9 mouse cellular contexts compared by ENCODE assay signal in genomic region chr2:120499971-120500471, GRCm38 (mm10). TPM values are rescaled to one million over a fixed set of nuclear protein-coding genes. Genes with fewer than 3 reads are reported as not detected.
A peak's percentile ranks its signal among the peaks of the same experiment; 100 is the strongest.
DNase-seq lines count a peak whose midpoint lies in the region; ATAC-seq and TF ChIP-seq lines count a peak whose summit lies in the region.
"Had no signal": no experiment of that assay in that cellular context is flagged by ENCODE, and none has a peak within 500 bp of the region (broad histone marks: within the 10 kb centered on the region; RNA-seq: fewer than 3 reads in every experiment).

No protein-coding gene starts in this region.

- TF ChIP-seq CTCF in thymus, adult 2 months (IDR thresholded peaks at IDR 0.05; ENCODE audit: borderline replicate concordance, control insufficient read depth, extremely low read depth, insufficient read depth, low read length, poor library complexity), result no peak

- no peaks in the 10 kb centered on the region for H3K27me3 ChIP-seq in heart, embryonic 15.5 days
- H3K27me3 ChIP-seq in thymus, adult 2 months (ENCODE audit: control insufficient read depth, insufficient read depth, low read length), result no peaks in the 10 kb centered on the region
- H3K27me3 ChIP-seq in hindbrain, embryonic 12.5 days, result no peaks in the 10 kb centered on the region
- H3K27me3 ChIP-seq: forebrain, embryonic 13.5 days had no signal

- H3K9ac ChIP-seq in heart, embryonic 15.5 days, result peak overlapping the region; percentile 29
- no peak overlapping the region for H3K9ac ChIP-seq in hindbrain, embryonic 12.5 days
- H3K9ac ChIP-seq: forebrain, embryonic 13.5 days had no signal

- ATAC-seq in heart, embryonic 15.5 days (replicated peaks; ENCODE audit: insufficient number of reproducible peaks, insufficient read depth, low FRiP score, low read depth), result peak; percentile 56; the same call in 1 of the 2 replicates
- peak; percentile 82 to 88 for ATAC-seq in hematopoietic stem cell, adult 5-6 weeks (replicated peaks in 1 of 2; ENCODE audit: insufficient read depth in 1 of 2, low FRiP score in 2 of 2, low TSS enrichment in 1 of 2, low read depth in 1 of 2, poor library complexity in 2 of 2, severe bottlenecking in 2 of 2)
- no peak for ATAC-seq in hindbrain, embryonic 12.5 days (ENCODE audit: low FRiP score)

- TF ChIP-seq POLR2A in thymus, adult 2 months (IDR thresholded peaks at IDR 0.05; ENCODE audit: control insufficient read depth, extremely low read depth, insufficient read depth, low read length, poor library complexity), result peak; percentile 73; the same call in 1 of the 2 replicates

- WGBS in heart, embryonic 15.5 days, result 24% methylated on average over 6 of the region's 6 CpGs
- under 1% methylated on average over 6 of the region's 6 CpGs for WGBS in thymus, adult 2 months
- WGBS in hindbrain, embryonic 12.5 days, result 69% methylated on average over 6 of the region's 6 CpGs

- H3K4me1 ChIP-seq in heart, embryonic 15.5 days (replicated peaks), result peaks cover 42% of the 10 kb centered on the region
- H3K4me1 ChIP-seq in thymus, adult 2 months (replicated peaks; ENCODE audit: control insufficient read depth, insufficient read depth, low read length), result peaks cover 63% of the 10 kb centered on the region
- peaks cover 12% of the 10 kb centered on the region; the same call in 1 of the 2 replicates for H3K4me1 ChIP-seq in hindbrain, embryonic 12.5 days

- no peak overlapping the region for H3K4me3 ChIP-seq in heart, embryonic 15.5 days
- peak overlapping the region; percentile 28; the same call in 1 of the 2 replicates for H3K4me3 ChIP-seq in thymus, adult 2 months (ENCODE audit: control insufficient read depth, insufficient read depth, low read length)
- H3K4me3 ChIP-seq in hindbrain, embryonic 12.5 days, result no peak overlapping the region
- H3K4me3 ChIP-seq: forebrain, embryonic 13.5 days had no signal

- intact Hi-C loops in heart, postnatal 36 days (cut with DNase I), result no loop called here

- H3K9me3 ChIP-seq in heart, embryonic 15.5 days (replicated peaks), result no peaks in the 10 kb centered on the region
- no peaks in the 10 kb centered on the region for H3K9me3 ChIP-seq in hindbrain, embryonic 12.5 days (replicated peaks)
- H3K9me3 ChIP-seq: forebrain, embryonic 13.5 days had no signal

- H3K36me3 ChIP-seq in heart, embryonic 15.5 days, result no peaks in the 10 kb centered on the region; the same call in 1 of the 2 replicates
- peaks cover 8% of the 10 kb centered on the region for H3K36me3 ChIP-seq in thymus, adult 2 months (ENCODE audit: control insufficient read depth, insufficient read depth, low read length)
- H3K36me3 ChIP-seq in hindbrain, embryonic 12.5 days, result peaks cover 12% of the 10 kb centered on the region

- H3K27ac ChIP-seq in heart, embryonic 15.5 days, result peak overlapping the region; percentile 76
- H3K27ac ChIP-seq in thymus, adult 2 months (ENCODE audit: control insufficient read depth, insufficient read depth, low read length), result peak overlapping the region; percentile 97
- no peak overlapping the region for H3K27ac ChIP-seq in hindbrain, embryonic 12.5 days
- H3K27ac ChIP-seq: forebrain, embryonic 13.5 days had no signal

- H3K4me2 ChIP-seq in heart, embryonic 15.5 days, result 0 out of 2 replicates have a peak overlapping the region, but pooled peaks have one; percentile 5
- H3K4me2 ChIP-seq in hindbrain, embryonic 12.5 days (replicated peaks), result no peak overlapping the region
- H3K4me2 ChIP-seq: forebrain, embryonic 13.5 days had no signal

- no peak for DNase-seq in heart, postnatal 36 days
- DNase-seq in lung, postnatal 25 days (ENCODE audit: low spot score), result peak; percentile 14
- peak; percentile 79 for DNase-seq in thymus, adult 2 months
- DNase-seq in gastrocnemius, adult 8-10 months (ENCODE audit: low spot score in 2 of 2), result no peak
- DNase-seq in frontal cortex, adult 2 months (ENCODE audit: extremely low spot score in 1 of 2, low spot score in 1 of 2), result no peak

RNA-seq across cellular contexts. Expression of gene Capn3, which starts 44.2 kb away (rescaled TPM):
- 3.0 and 3.7 TPM in 2 replicates for polyA plus RNA-seq in heart, embryonic 15.5 days (2015; fragmentation: Nextera tagmentation; extraction: Ambion mirVana)
- total RNA-seq in heart, postnatal 36 days (2021), result 1 to 10 TPM in 1 of 2 experiments, under 1 TPM in 1; 0.69 to 1.7 TPM
- 4.3 and 6.0 TPM in 2 replicates for total RNA-seq in hematopoietic stem cell, adult 5-6 weeks (2017)
- 56.2 and 69.8 TPM in 2 replicates for polyA plus RNA-seq in thymus, adult 2 months (2012; rRNA removed)
- polyA plus RNA-seq in hindbrain, embryonic 12.5 days (2016; fragmentation: Nextera tagmentation; extraction: Ambion mirVana), result 1.3 and 2.0 TPM in 2 replicates
- total RNA-seq in gastrocnemius, adult 8-10 months (2022), result 100 to 1,000 TPM; 126 to 145 (median 128) TPM
- 6.1 and 10.3 TPM in 2 replicates for polyA plus RNA-seq in frontal cortex, adult 2 months (2012; rRNA removed)

Comparison
In these comparisons a context has a peak if more than half of its experiments do, and no peak if none do; other contexts are left out.
1. DNase-seq: peak in lung, postnatal 25 days (single experiment) and thymus, adult 2 months (single experiment); none in heart, postnatal 36 days (0 of 2), gastrocnemius, adult 8-10 months (0 of 2) and frontal cortex, adult 2 months (0 of 2).